Mouse (Mus musculus) lung, postnatal 0 days (tissue): ENCODE measurements around the gene Galr3. TPM values are rescaled to one million over a fixed set of nuclear protein-coding genes. Genes with fewer than 3 reads are reported as not detected.

ENCODE experiments used
- ATAC-seq: fragments of 200-750 bp; cut with Nextera tagmentation; 2 replicates; pipeline ENCODE4 v1.8.0; 2017; ENCODE audit warnings: moderate library complexity
- DNase-seq: peaks from one replicate; pipeline ENCODE4 v3.0.0-alpha.2; 2016; ENCODE audit warnings: low spot score
- H3K27ac ChIP-seq: fragments of 300-500 bp; sonication (generic); 2 replicates; pipeline ENCODE4 v1.5.1; 2014; ENCODE audit warnings: antibody characterized with exemption, mild to moderate bottlenecking, low read length, mixed read lengths
- H3K27me3 ChIP-seq: fragments of 300-500 bp; sonication (generic); replicated peaks from 2 replicates; pipeline ENCODE4 v1.6.1; 2014; ENCODE audit warnings: low read length, mixed read lengths; ENCODE audit not compliant: insufficient read depth
- H3K36me3 ChIP-seq: fragments of 300-500 bp; sonication (generic); 2 replicates; pipeline ENCODE4 v1.6.1; 2014; ENCODE audit warnings: low read length, mixed read lengths; ENCODE audit not compliant: insufficient read depth
- H3K4me1 ChIP-seq: fragments of 300-500 bp; sonication (generic); 2 replicates; pipeline ENCODE4 v1.6.1; 2014; ENCODE audit warnings: antibody characterized with exemption, low read depth, low read length, mixed read lengths; ENCODE audit not compliant: insufficient read depth
- H3K4me2 ChIP-seq: fragments of 300-500 bp; sonication (generic); replicated peaks from 2 replicates; pipeline ENCODE4 v1.6.1; 2014; ENCODE audit warnings: low read depth, mild to moderate bottlenecking, low read length, moderate library complexity, mixed read lengths
- H3K4me3 ChIP-seq: fragments of 300-500 bp; sonication (generic); 2 replicates; pipeline ENCODE4 v1.5.1; 2014; ENCODE audit warnings: low read depth, low read length
- H3K9ac ChIP-seq: fragments of 300-500 bp; sonication (generic); replicated peaks from 2 replicates; pipeline ENCODE4 v1.6.1; 2014; ENCODE audit warnings: low read depth, mild to moderate bottlenecking
- H3K9me3 ChIP-seq: fragments of 300-500 bp; sonication (generic); 2 replicates; pipeline ENCODE4 v1.6.1; 2016; ENCODE audit warnings: low read length, mixed read lengths
- CTCF ChIP-seq: IDR thresholded peaks from 2 replicates; pipeline ENCODE4 v1.5.1; 2016; ENCODE audit warnings: antibody characterized with exemption, mild to moderate bottlenecking
- EP300 ChIP-seq: IDR thresholded peaks from 2 replicates; pipeline ENCODE4 v1.6.1; 2016; ENCODE audit warnings: antibody characterized with exemption, mild to moderate bottlenecking, control low read depth
- WGBS: fragments of 180-500 bp; shearing (Covaris S2); extraction: QIAGEN DNeasy Blood & Tissue Kit; methylation state at CpG from one replicate; pipeline ENCODE4 v1.1.7; 2014; 5-methylcytosine and 5-hydroxymethylcytosine counted together
- polyA plus RNA-seq: library from polyadenylated mRNA; unstranded; fragments of >200 nt; fragmentation: Nextera tagmentation; extraction: Ambion mirVana; gene quantifications from 2 replicates; pipeline ENCODE4 v1.2.1, GENCODE M21; 2015

Galr3 gene
- polyA plus RNA-seq, 1 experiment from 2014 or later = 0.14 TPM

DNA sequence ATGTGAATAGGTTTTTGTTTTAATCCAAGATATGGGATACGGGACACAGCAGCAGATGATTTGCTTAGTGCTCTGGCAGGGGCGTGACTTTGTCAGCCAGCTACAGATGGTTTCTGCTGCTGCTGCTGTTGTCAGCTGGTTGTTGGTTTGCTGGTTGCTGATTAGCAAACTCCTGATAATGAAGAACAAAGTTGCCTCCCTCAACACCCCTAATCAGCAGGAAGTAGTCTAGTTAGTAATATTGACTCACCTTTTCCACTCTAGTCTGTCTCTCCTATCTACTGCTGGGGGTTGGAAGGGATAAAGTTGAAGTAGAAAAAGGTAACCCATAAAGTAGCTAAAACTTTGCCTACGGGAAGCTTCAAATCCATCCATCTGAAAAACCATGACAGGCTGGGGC lies 25.9 kb downstream of the Galr3 start:
- no peak overlapping the region for H3K4me3 ChIP-seq
- H3K9me3 ChIP-seq = no peaks in the 10 kb centered on the region
- DNase-seq (no peak), ATAC-seq (no peak)
- no peaks in the 10 kb centered on the region for H3K27me3 ChIP-seq
- 71% methylated on average over 3 of the region's 3 CpGs for WGBS
- no peaks in the 10 kb centered on the region for H3K36me3 ChIP-seq
- no peak overlapping the region for H3K4me2 ChIP-seq
- no peak overlapping the region for H3K9ac ChIP-seq
- no peak overlapping the region for H3K27ac ChIP-seq
- TF ChIP-seq CTCF (no peak), EP300 (no peak)
- H3K4me1 ChIP-seq = no peaks in the 10 kb centered on the region

DNA sequence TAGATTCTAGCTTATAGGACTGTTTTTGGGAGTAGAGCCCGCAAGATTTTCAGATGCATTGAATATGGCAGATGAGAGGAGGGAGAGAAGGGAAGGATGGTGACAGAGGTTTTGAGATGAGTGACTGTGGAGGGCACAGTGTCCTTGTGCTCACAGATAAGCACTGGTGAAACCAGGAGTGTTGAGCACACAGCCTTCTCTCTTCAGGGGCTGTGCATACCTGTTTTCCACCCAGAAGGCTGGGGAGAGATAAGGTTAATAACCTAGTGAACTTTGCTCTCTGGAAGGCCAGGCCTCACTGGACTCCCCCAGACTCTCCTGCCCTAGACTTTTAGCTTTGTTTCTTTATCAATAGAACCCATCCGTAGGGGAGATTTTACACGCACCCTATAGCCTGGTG lies 26.7 kb downstream of the Galr3 start:
- Histone ChIP-seq H3K9me3 (no peaks in the 10 kb centered on the region), H3K4me3 (no peak overlapping the region), H3K27ac (no peak overlapping the region), H3K4me2 (no peak overlapping the region), H3K9ac (no peak overlapping the region), H3K36me3 (no peaks in the 10 kb centered on the region), H3K4me1 (no peaks in the 10 kb centered on the region), H3K27me3 (no peaks in the 10 kb centered on the region)
- ATAC-seq = no peak
- DNase-seq = no peak
- WGBS = 83% methylated on average over 3 of the region's 3 CpGs
- TF ChIP-seq CTCF = no peak
- TF ChIP-seq EP300 = no peak

DNA sequence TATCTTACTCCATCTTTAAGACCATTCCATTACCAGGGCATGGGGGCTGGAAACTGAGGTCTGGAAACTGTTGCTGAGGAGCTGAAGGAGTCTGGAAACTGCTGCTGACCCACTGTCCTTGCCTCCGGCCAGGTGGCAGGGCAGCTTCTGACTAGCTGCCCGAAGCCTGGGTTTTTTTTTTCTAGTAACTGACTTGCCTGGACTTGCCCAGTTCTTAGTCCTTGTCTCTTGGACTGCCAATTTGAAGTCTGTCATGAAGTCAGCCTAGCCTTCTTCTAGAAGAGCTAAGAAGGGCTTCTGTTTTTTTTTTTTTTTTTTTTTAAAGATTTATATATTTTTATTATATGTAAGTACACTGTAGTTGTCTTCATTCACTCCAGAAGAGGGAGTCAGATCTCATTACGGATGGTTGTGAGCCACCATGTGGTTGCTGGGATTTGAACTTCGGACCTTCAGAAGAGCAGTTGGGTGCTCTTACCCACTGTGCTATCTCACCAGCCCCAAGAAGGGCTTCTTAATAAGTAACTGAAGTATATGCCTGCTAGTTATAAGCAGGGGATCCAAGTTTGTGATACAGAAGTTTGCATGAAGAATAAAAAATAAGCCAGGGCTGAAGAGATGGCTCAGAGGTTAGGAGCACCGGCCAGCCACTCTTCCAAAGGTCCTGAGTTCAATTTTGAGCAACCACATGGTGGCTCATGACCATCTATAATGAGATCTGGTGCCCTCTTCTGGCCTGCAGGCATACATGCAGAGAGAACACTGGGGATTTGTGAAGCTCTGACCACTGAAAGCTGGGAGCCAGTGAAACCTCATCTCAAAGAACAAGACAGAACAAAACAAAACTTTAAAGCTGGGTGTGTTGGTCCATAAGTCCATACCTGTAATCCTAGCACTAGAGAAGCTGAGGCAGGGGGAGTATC lies 29.7 kb downstream of the Galr3 start:
- ATAC-seq (no peak), DNase-seq (peak; percentile 75)
- Histone ChIP-seq H3K4me3 (no peak overlapping the region), H3K27me3 (no peaks in the 10 kb centered on the region), H3K27ac (no peak overlapping the region), H3K4me1 (0 out of 2 replicates have a peak, but pooled peaks cover 3% of the 10 kb centered on the region), H3K36me3 (no peaks in the 10 kb centered on the region), H3K9me3 (no peaks in the 10 kb centered on the region), H3K9ac (no peak overlapping the region), H3K4me2 (no peak overlapping the region)
- WGBS = 69% methylated on average over 5 of the region's 5 CpGs
- TF ChIP-seq EP300 (no peak), CTCF (peak; percentile 85)

DNA sequence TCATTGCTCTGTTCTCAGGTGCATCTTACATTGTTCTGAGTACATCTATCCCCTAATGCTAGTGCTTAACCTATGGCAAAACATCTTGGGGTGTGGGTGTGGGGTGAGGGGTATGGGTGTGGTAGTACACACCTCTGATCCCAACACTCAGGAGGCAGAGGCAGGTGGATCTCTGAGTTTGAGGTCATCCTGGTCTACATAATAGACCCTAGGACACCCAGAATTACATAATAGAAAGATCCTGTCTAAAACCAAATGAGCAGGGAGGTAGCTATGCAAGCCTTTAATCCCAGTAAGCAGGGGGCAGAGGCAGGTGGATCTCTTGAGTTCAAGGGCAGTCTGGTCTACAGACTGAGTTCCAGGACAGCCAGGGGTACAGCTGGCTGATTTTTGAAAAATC lies 32.1 kb downstream of the Galr3 start:
- Histone ChIP-seq H3K27ac (no peak overlapping the region), H3K9me3 (no peaks in the 10 kb centered on the region), H3K4me1 (0 out of 2 replicates have a peak, but pooled peaks cover 3% of the 10 kb centered on the region), H3K27me3 (no peaks in the 10 kb centered on the region), H3K9ac (no peak overlapping the region), H3K4me2 (no peak overlapping the region), H3K36me3 (peaks cover 19% of the 10 kb centered on the region; the same call in 1 of the 2 replicates), H3K4me3 (no peak overlapping the region)
- no peak for DNase-seq
- TF ChIP-seq CTCF (no peak), EP300 (no peak)
- no peak for ATAC-seq

DNA sequence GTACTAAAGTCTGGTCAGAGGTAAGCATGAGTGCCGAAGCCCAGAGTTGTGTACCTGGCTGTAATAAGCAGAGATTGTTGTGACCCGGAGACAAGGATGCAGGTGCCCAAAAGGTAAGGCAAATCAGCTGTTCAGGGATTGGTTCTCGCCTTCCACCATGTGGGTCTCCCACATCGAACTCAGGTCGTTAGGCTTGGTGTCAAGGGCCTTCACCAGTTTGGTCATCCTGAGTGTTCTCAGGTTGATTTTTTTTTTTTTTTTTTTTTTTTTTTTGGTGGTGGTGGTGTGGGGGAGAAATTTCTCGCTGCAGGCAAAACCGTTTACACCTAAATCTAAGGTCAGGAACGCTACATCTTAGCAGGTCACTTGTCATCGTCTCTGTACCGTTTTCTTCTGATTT lies 32.8 kb downstream of the Galr3 start:
- no peak for TF ChIP-seq CTCF
- no peak for TF ChIP-seq EP300
- 0 out of 2 replicates have a peak, but pooled peaks cover 3% of the 10 kb centered on the region for H3K4me1 ChIP-seq
- DNase-seq (no peak), ATAC-seq (no peak)
- 30% methylated on average over 10 of the region's 10 CpGs for WGBS
- no peaks in the 10 kb centered on the region for H3K9me3 ChIP-seq
- H3K4me3 ChIP-seq = peak overlapping the region; percentile 78
- peak overlapping the region; percentile 89 for H3K9ac ChIP-seq
- no peaks in the 10 kb centered on the region for H3K27me3 ChIP-seq
- H3K36me3 ChIP-seq = peaks cover 21% of the 10 kb centered on the region; the same call in 1 of the 2 replicates
- H3K27ac ChIP-seq = peak overlapping the region; percentile 83
- H3K4me2 ChIP-seq = peak overlapping the region; percentile 88

DNA sequence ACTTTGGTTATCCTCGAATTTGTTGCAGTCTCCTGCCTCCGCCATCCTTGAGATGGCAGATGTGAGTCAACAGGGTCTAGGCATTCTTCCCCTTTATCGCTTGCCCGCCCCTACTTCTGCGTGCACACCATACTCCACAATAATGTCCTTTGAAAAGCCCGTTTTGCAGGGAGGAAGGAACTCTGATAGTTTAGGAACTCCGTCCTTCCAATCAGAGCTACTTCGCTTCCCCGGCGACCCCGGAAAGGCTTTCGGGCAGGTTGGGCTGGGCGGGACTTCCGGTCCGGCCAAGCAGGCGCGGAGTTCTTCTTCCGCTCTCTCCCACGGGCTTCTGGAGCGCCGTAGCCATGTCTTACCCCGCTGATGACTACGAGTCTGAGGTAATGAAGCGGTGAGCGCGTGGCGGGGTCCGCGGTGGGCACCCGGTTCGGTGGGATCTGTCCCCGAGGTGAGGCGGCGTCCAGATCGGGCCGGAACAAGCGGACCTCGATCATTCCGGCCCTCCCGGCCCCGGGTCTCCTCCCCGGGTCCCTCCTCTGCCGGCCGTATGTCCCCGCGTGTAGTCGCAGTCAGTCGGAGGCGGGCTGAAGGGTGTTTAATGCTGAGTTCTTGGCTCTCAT lies 33.3 kb downstream of the Galr3 start, which contains the start of gene Eif3l:
TSS of gene Eif3l (plus strand) at position 267 of the 620 bp plus-strand sequence.
- Histone ChIP-seq H3K27me3 (no peaks in the 10 kb centered on the region), H3K4me3 (peak within 1 kb of the TSS; percentile 78), H3K36me3 (peaks cover 26% of the 10 kb centered on the region; the same call in 1 of the 2 replicates), H3K4me1 (0 out of 2 replicates have a peak, but pooled peaks cover 3% of the 10 kb centered on the region), H3K9me3 (no peaks in the 10 kb centered on the region), H3K9ac (peak within 1 kb of the TSS; percentile 89), H3K4me2 (peak within 1 kb of the TSS; percentile 88), H3K27ac (peak within 1 kb of the TSS; percentile 83)
- WGBS = under 1% methylated on average over 43 of the region's 49 CpGs
- TF ChIP-seq CTCF = peak; percentile 43; the same call in 1 of the 2 replicates
- TF ChIP-seq EP300 = peak; percentile 44; the same call in 1 of the 2 replicates
- ATAC-seq (peak; percentile 93), DNase-seq (peak; percentile 94)
